Mouse (Mus musculus): Measurements from ENCODE around the gene Cttnbp2nl.
A peak's percentile ranks its signal among the peaks of the same experiment; 100 is the strongest.

Cttnbp2nl gene

GRCm38 (mm10) chr3:105052937-105053697 is at the start of gene Cttnbp2nl:
Gene Cttnbp2nl (minus strand): TSS chr3:105053146.
- peak; percentile 96 for DNase-seq (ENCODE audit: low read depth, low spot score)

- no peak for DNase-seq (ENCODE audit: low read depth, low spot score)
These were observed 47.3 kb upstream of the Cttnbp2nl start for GRCm38 (mm10) chr3:105100270-105100589.

- no peak for DNase-seq (ENCODE audit: low read depth, low spot score)
These were observed 46.8 kb upstream of the Cttnbp2nl start for GRCm38 (mm10) chr3:105099526-105100269.

- no peak for DNase-seq (ENCODE audit: low read depth, low spot score)
These were observed 44.6 kb upstream of the Cttnbp2nl start for GRCm38 (mm10) chr3:105097581-105097980.

GRCm38 (mm10) chr3:105095026-105095425 is 42.1 kb upstream of the Cttnbp2nl start:
- no peak for DNase-seq (ENCODE audit: low read depth, low spot score)

GRCm38 (mm10) chr3:105094448-105094847 is 41.5 kb upstream of the Cttnbp2nl start:
- no peak for DNase-seq (ENCODE audit: low read depth, low spot score)

- DNase-seq (ENCODE audit: low read depth, low spot score): no peak
These were observed 40.0 kb upstream of the Cttnbp2nl start for GRCm38 (mm10) chr3:105092721-105093505.

GRCm38 (mm10) chr3:105090981-105091380 is 38.0 kb upstream of the Cttnbp2nl start:
- DNase-seq (ENCODE audit: low read depth, low spot score): peak; percentile 17

GRCm38 (mm10) chr3:105090147-105090546 is 37.2 kb upstream of the Cttnbp2nl start:
- DNase-seq (ENCODE audit: low read depth, low spot score): no peak

- no peak for DNase-seq (ENCODE audit: low read depth, low spot score)
These were observed 35.7 kb upstream of the Cttnbp2nl start for GRCm38 (mm10) chr3:105088638-105089037.

- DNase-seq (ENCODE audit: low read depth, low spot score): no peak
These were observed 34.4 kb upstream of the Cttnbp2nl start for GRCm38 (mm10) chr3:105087344-105087743.

- DNase-seq (ENCODE audit: low read depth, low spot score): peak; percentile 67
These were observed 25.4 kb upstream of the Cttnbp2nl start for GRCm38 (mm10) chr3:105078231-105078826.

- DNase-seq (ENCODE audit: low read depth, low spot score): no peak
These were observed 22.9 kb upstream of the Cttnbp2nl start for GRCm38 (mm10) chr3:105075796-105076195.

GRCm38 (mm10) chr3:105072536-105072935 is 19.6 kb upstream of the Cttnbp2nl start:
- no peak for DNase-seq (ENCODE audit: low read depth, low spot score)

- no peak for DNase-seq (ENCODE audit: low read depth, low spot score)
These were observed 18.3 kb upstream of the Cttnbp2nl start for GRCm38 (mm10) chr3:105071251-105071650.

- DNase-seq (ENCODE audit: low read depth, low spot score): no peak
These were observed 17.6 kb upstream of the Cttnbp2nl start for GRCm38 (mm10) chr3:105070553-105070952.

- DNase-seq (ENCODE audit: low read depth, low spot score): no peak
These were observed 13.6 kb upstream of the Cttnbp2nl start, which contains the start of gene 4930564D02Rik for GRCm38 (mm10) chr3:105066544-105066943. Gene 4930564D02Rik (plus strand): TSS chr3:105066844.

GRCm38 (mm10) chr3:105062676-105063075 is 9.7 kb upstream of the Cttnbp2nl start:
- no peak for DNase-seq (ENCODE audit: low read depth, low spot score)

GRCm38 (mm10) chr3:105061991-105062390 is 9.0 kb upstream of the Cttnbp2nl start:
- no peak for DNase-seq (ENCODE audit: low read depth, low spot score)

- no peak for DNase-seq (ENCODE audit: low read depth, low spot score)
These were observed 8.6 kb upstream of the Cttnbp2nl start for GRCm38 (mm10) chr3:105061496-105061895.

GRCm38 (mm10) chr3:105060992-105061391 is 8.0 kb upstream of the Cttnbp2nl start:
- DNase-seq (ENCODE audit: low read depth, low spot score): no peak

GRCm38 (mm10) chr3:105059911-105060310 is 7.0 kb upstream of the Cttnbp2nl start:
- no peak for DNase-seq (ENCODE audit: low read depth, low spot score)
